Mouse (Mus musculus) bone marrow macrophage, adult 2 months (primary cell): Measurements from ENCODE around the gene Gm21708. TPM values are rescaled to one million over a fixed set of nuclear protein-coding genes. Genes with fewer than 3 reads are reported as not detected.
"Not testable (repeated sequence)": the region's sequence is repeated elsewhere in the genome, so short reads cannot be mapped to it uniquely, and the experiment has no call there.

Experiments
- H3K27ac ChIP-seq: 2 replicates; pipeline ENCODE4 v1.5.1; 2012; ENCODE audit warnings: low read depth, low read length; ENCODE audit not compliant: insufficient read depth
- H3K4me1 ChIP-seq: 2 replicates; pipeline ENCODE4 v1.6.1; 2012; ENCODE audit warnings: low read length; ENCODE audit not compliant: control insufficient read depth, insufficient read depth
- H3K4me3 ChIP-seq: 2 replicates; pipeline ENCODE4 v1.5.1; 2012; ENCODE audit warnings: mild to moderate bottlenecking, low read length, moderate library complexity; ENCODE audit not compliant: insufficient read depth
- polyA plus RNA-seq: library from polyadenylated mRNA; stranded (reverse); fragments of >200 nt; gene quantifications from 2 replicates; pipeline ENCODE4 v1.2.4, GENCODE M21; 2012; ENCODE audit not compliant: missing spikeins, insufficient read depth, insufficient read length

Gene Gm21708
- polyA plus RNA-seq, result not detected in 2 replicates

DNA sequence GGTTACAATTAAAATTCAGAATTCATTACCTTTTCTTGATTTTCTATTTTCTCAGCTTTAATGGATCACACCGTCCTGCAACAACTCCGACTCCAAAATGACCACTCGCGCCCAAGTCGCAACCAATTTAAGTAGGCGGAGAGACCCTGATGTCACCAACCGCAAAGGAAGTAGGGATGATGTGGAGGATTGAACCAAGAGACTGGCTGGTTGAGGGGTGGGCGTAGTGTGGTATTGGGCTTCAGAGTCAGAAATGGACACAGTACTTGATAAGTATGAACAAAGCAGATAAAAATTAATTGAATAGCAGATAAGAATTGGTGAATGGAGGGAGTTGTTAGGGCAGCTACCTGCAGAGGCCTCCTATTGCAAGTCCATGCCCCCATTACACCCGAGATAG lies at the start of gene Gm21708, which contains the start of gene Gm21704:
TSS of gene Gm21708 (minus strand) at position 101 of the 400 bp plus-strand sequence.
TSS of gene Gm21704 (minus strand) at position 101 of the 400 bp plus-strand sequence.
- not testable (repeated sequence) for H3K4me3 ChIP-seq, H3K4me1 ChIP-seq, H3K27ac ChIP-seq

Other genes starting within 250 kb of the Gm21708 start
- not detected in 2 replicates for gene Gm21677, start 103.7 kb downstream of the Gm21708 start, polyA plus RNA-seq
- not detected in 2 replicates for gene Gm21693, start 64.8 kb downstream of the Gm21708 start, polyA plus RNA-seq
- not detected in 2 replicates for gene Gm21704, start within 50 bp of the Gm21708 start, polyA plus RNA-seq